Mouse (Mus musculus): Measurements from ENCODE around the gene Trpv1. TPM values are rescaled to one million over a fixed set of nuclear protein-coding genes. Genes with fewer than 3 reads are reported as not detected.

The Trpv1 gene
- total RNA-seq, 2 experiments from 2014 or later = 0.12 TPM; not detected in 1

DNA sequence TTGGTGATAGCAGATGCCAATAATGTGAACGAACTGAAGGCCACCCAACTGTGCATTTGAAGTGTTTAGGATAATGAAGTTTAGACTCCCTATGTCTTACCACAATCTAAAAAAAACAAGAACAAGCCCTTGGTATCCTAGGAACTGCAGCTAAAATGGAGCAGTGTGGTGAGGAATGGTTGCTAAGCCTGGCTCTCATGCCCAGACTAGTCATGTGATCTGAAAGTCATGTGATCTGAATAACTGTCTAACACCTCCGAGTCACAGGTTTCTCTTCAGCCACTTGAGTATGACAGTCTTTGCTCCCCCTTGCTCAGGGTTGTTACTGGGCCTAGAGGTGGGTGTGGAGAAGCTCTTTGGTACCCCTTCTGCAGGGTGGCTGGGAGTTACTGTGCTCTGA, 1.6 kb upstream of the Trpv1 start:
- intact Hi-C loops (cut with DNase I) = no loop called here
- no peak for DNase-seq

DNA sequence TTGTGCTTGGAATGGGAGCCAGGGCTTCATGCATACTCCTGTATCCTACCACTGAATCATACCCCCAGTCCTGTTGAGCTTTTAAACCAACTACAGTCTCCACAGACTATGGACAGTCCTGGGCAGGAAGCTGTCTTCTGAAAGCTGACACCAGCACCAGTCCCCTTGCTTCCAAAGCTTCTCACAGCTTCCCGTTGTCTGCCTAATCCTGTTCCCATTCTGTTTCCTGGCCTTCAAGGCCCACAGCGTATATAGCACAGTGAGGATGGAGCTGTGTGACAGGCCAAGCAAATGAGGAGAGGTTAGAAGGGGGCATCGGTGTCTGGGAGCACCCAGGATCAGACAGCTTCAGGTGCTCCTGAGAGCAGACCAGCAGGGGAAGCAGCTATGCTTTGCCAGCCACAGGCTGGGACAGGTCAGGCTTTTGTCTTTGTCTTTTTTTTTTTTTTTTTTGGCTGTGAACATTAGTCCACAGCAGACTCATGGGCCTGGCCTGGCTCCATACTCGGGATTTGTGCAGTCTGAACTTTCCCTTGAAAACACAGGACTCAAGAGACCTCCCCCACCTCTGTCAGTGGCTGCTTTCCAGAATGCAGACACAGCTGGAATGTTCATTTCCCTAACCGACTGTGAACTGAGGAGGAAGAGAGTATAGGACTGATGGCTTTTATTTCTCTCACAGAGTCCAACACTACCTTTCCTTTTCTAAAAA, 2.1 kb downstream of the Trpv1 start:
- DNase-seq = peak; percentile 83
- intact Hi-C loops (cut with DNase I) = no loop called here

DNA sequence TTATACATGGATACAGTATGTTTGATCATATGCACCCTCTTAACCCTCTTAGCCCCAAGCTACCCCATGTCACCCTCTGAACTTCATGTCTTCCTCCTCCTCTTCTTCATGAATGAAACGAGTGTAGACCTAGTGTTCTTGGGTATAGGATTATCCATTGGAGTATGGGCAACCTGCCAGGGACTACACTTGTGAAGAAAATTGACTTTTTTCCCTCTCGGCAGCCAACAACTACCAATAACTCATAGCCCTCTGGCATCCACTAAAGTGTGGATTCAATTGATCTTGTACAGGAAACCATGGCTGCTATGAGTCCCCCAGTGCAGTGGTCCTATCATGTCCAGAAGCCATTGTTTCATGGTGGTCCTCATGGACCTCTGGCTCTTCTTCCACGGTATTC, 2.6 kb downstream of the Trpv1 start:
- intact Hi-C loops (cut with DNase I) = no loop called here
- DNase-seq = peak in 1 of 2 experiments; percentile 18

DNA sequence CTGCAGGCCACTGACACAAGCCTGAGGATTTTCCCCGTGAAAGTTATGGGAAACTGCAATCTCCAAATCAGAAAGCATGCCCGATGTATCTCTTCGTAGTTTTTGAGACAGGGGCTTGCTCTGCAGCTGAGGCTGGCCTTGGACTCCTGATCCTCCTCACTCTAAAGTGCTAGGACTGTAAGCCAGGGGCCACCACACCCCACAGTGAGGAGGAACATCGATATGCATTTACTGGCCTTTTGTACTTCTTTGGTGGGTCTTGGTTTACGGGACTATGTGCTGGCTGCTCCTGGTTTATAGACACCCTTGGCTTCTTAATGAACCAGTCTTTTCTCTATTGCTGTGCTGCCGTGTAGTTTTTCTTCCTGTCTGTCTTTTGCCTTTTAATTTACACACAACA, 8.1 kb downstream of the Trpv1 start:
- intact Hi-C loops (cut with DNase I) = no loop called here
- no peak for DNase-seq

DNA sequence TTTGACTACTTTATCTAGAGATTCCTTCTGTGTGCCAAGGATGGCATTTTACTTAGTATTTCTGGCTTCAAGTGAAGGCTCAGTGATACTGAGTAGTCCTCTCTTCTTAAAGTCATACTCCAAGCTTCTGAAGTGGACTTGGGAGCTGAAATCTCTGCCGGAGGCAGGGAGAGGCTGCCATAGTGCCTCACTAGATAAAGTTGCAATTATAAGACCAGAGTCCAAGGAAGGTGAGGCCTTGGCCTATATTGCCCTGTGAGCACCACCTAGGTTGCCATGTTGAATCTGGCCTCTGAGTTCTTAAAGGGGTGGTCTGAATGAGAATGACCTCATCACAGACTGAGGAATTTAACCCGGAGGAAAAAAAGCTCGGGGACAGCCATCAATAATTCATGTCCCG, 8.7 kb downstream of the Trpv1 start:
- DNase-seq = no peak
- intact Hi-C loops (cut with DNase I) = no loop called here

DNA sequence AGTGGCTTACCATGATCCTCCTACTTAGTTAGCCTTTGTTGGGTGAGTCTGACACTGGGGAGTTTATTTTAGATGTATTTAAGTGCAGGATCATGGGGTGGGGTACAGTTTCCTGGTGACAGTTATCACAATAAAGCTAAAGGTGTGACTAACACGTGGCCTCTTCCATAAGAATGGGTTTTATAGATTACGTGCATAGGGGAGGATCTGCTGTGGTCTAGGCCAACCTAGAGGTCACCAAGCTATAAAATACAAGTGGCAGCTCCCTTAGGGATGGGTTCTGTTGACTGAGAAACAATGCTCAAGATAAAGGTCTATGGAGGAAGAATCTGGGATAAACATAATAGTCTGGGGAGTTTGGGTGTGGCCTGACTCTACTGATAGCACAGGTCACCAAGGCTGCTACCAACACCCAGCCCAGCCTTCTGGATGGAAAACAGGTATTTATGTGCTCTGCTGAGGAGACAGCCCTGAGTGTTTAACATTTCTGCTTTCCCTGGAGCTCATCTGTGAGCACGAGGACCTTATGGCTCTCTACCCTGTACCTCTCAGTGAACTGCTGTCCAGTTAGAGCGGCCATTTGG, 23.4 kb downstream of the Trpv1 start:
- no peak for DNase-seq
- intact Hi-C loops (cut with DNase I) = no loop called here

DNA sequence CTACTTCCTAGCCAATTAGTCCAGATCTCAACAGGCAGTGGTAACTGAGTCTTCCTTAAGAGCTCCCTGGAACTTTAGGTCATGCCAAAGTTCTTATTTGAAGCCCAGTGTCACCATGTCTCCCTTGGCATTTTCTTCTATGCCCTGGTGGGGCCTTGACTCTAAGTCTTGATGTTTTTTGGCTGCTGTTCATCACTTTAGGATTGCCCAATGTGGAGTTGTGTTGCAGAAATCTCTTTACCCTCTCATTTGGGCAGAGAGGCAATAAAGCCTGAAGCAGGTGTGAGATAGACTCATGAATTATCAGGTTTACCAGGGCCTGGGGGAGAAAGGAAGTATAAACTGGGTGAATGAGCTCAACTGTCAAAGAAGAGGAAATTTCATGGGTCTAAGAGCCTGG, 24.6 kb downstream of the Trpv1 start:
- DNase-seq = no peak
- intact Hi-C loops (cut with DNase I) = no loop called here

DNA sequence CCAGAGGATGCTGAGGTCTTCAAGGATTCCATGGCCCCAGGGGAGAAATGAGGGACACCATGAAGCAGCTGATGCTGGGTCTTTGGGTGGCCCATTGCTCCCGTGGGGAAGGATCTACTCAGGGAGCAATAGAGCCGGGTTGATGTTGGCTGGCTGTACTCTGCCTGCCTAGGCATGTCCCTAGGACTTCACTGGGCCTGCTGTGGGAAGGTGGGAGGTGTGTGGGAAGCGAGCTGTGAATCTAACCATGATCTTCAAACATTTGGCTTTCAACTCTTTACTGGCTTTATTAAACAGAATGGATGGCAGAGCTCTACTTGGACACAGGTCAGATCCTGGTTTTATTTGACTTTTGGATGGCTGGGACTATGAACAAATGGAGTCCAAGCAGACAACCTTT, 26.4 kb downstream of the Trpv1 start:
- intact Hi-C loops (cut with DNase I) = no loop called here
- DNase-seq = no peak

DNA sequence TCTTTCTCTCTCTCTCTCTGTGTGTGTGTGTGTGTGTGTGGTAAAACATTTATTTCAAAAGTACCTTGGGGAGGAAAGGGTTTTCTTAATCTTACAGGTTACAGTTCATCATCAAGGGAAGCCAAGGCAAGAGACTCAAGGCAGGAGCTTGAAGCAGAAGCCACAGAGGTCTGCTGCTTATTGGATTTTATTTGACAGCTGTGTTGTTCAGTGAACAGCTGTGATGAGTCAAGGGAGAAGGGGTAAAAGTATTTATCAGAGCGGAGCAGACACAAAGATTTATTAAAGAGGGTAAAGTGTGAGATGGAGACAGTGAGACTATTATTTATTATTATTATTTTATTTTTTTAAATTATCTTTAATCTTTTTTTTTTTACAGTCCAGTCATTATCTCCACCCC, 27.3 kb downstream of the Trpv1 start:
- DNase-seq = no peak
- intact Hi-C loops (cut with DNase I) = no loop called here

DNA sequence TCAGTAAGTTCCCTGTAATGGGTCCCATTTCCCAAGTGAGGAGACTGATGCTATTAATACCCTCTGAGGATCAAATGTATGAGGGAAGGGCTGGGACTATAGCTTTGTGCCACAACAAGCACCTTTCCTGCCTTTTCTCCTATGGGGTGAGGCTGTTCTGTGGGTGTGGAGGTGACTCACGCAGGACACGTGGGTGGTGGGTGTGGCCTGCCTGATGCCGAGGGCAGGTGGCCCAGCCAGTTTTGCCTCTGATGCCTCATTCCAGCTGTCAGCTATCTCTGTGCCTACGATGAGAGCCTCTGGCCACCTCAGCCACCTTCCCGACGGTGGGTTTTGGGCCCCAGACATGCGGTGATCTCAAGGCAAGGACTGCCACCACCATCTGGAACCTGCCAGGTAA, 33.2 kb downstream of the Trpv1 start, which contains the start of gene Trpv3:
Trpv3 (plus strand) TSS at position 122 of the 400 bp plus-strand sequence.
- no peak for DNase-seq
- intact Hi-C loops (cut with DNase I) = no loop called here

DNA sequence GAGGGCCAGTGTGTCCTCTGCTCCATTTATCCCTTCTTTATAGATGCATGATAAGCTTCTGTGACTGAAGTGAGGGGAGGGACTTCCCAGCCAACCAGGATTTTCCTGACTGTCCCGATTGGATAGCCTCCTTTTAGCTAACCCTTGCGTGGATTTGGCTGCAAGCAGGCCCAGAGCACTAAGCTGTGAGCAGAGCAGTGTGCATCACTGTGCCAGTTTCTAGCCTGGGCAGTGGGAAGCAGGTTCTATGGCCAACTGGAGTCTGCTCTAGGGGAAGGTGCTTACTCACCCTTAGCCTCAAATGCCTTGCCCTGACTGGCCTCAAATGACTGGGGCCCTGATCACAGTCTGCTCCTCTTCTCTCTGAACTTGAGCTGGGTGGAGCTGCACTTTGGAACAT, 40.7 kb downstream of the Trpv1 start:
- intact Hi-C loops (cut with DNase I) = no loop called here
- no peak for DNase-seq

DNA sequence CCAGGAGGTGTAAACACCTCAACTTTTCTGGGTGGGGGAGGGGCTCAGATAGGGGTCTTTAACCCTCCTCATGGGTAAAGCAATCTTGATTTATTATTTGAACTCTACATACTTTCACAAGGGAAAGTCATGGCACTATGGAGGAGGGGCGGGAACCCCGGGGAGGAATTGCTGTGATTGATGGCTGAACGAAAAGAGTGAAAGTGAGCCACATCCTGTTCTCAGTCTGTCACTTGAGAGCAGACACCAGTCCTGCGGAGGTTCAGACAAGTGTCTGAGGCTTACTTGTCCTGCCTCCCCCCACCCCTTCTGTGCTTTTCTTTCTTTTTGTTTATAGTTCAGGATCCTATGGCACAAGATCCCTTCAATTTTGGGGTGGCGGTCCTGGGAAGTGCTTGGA, 46.6 kb downstream of the Trpv1 start:
- intact Hi-C loops (cut with DNase I) = loop anchor here (2.0 kb wide), 1 partner anchor 144 kb away; no protein-coding TSS in a partner anchor

DNA sequence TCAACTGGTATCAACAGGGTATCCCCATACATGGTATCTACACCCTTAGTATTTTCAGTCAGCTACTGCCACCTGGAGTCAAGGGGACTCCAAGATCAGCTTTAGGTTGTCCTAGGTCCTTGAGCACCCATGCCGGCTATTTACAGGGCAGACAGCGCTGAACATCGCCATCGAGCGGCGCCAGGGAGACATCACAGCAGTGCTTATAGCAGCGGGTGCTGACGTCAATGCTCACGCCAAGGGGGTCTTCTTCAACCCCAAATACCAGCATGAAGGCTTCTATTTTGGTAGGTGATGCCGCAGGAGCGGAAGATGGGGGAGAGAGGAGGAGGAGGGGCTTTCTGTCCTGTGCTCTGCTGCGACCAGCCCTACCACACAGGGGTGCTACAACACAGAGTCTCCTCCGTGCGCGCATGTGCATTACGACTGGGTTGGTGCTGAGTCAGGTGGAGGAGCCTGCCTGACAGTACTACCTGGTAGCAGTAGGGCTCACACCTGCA, 47.5 kb downstream of the Trpv1 start:
- DNase-seq = peak; percentile 40 to 44

More for the DNA sequence above, 46.6 kb downstream of the Trpv1 start:
- no peak for DNase-seq

DNA sequence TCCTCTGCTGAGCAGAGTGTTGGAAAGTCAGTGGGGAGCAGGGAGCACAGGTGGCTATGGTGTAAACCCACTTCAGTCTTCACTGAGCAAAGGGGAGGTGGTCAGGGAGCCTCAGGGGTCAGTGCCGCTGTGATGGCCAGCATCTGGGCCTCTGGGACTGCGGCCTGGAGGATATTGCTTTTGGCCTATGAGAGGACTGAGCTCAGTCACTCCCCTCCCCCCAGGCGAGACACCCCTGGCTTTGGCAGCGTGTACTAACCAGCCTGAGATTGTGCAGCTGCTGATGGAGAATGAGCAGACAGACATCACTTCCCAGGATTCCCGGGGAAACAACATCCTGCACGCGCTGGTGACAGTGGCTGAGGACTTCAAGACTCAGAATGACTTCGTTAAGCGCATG, 49.3 kb downstream of the Trpv1 start:
- intact Hi-C loops (cut with DNase I) = no loop called here
- peak; percentile 47 to 60 for DNase-seq

More for the DNA sequence above, 47.5 kb downstream of the Trpv1 start:
- intact Hi-C loops (cut with DNase I) = loop anchor here (2.0 kb wide), 1 partner anchor 145 kb away; no protein-coding TSS in a partner anchor

DNA sequence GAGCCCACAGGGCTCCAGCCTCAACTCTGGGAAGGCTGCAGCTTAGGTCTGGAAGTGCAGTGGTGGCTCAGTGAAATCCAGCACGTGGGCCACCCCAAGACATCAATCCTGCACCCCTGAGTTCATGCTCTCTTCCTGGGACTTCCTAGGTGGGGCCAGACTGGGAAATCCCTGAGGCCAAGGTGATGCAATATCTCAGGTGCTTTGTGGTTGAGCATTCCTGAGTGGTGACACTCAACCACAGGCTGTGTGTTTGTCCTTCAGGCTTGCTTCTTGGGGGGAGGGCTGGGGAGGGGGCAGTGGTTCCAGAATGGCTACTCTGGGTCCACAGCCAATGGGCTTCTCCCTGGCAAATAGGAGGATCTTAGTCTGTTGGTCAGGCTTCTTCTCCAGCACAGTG, 49.8 kb downstream of the Trpv1 start:
- no peak for DNase-seq
- intact Hi-C loops (cut with DNase I) = no loop called here

DNA sequence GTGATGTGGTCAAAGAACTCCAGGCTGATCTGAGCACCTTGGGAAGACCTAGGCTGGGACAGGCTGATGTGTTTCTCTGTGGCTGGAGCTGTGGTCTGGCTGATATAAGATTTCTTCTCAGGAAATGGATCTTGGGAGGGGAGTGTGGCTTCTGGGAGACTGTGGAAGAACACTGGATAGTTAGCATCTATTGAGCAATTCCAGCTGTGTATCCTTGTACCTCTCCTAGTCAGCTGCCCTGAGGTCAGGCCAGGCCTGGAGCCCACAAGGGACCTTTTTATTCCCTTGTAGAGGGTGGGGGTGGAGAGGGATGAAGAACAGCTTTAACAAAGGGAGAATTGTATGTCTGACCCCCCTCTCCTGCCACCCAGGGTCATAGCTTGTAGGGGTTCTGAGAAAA, 50.3 kb downstream of the Trpv1 start:
- intact Hi-C loops (cut with DNase I) = no loop called here
- DNase-seq = no peak

DNA sequence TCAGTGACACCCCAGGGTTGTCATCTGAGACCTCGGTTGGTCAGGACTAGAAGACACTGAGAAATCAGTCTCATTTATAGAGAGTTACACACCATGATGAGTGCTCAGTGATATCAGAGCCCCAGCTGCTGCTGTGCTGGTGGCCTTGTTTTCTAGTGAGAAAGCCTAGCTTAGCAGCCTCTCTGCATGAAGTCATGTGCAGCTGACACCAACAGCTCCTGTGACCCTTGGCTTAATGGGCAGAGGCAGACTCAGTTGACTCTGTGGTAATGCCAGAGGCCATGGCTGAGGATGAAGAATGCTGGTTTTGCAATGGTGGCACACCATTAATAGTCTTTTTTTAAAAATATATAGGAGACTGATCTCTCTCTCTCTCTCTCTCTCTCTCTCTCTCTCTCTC, 55.5 kb downstream of the Trpv1 start:
- no peak for DNase-seq
- intact Hi-C loops (cut with DNase I) = no loop called here

DNA sequence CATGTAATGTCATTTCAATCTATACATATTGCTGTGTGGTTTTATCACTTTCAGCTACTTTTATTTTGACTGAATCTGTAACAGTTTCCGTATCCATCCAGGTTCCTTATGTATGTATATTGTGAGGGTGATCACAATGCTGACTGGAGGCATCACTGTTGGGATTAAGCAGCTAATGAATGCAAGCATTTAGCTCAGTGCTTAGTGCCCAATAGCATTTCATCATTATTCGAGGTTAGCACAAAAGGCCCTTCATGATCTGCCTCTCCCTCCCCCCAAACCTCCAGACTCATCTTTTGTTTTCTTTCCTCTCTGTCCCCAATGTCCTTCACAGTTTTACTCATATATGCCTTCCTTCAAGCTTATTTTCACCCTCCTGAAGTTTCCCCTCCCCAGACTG, 69.0 kb downstream of the Trpv1 start:
- DNase-seq = no peak
- intact Hi-C loops (cut with DNase I) = no loop called here

All from heart, postnatal 14 days (tissue).